Mouse (Mus musculus) brown adipose tissue, adult 24 weeks (tissue): ENCODE measurements around the gene Fign. TPM values are rescaled to one million over a fixed set of nuclear protein-coding genes. Genes with fewer than 3 reads are reported as not detected.
A peak's percentile ranks its signal among the peaks of the same experiment; 100 is the strongest.

ENCODE experiments used
- H3K27ac ChIP-seq: fragments of 200-500 bp; replicated peaks from 2 replicates; pipeline ENCODE4 v1.5.1; 2012; ENCODE audit warnings: low read depth, mild to moderate bottlenecking, low read length
- H3K4me1 ChIP-seq: fragments of 200-500 bp; 2 replicates; pipeline ENCODE4 v1.6.1; 2012; ENCODE audit warnings: low read length, mixed read lengths; ENCODE audit not compliant: control insufficient read depth, insufficient read depth, insufficient read length
- H3K4me3 ChIP-seq: fragments of 200-500 bp; 2 replicates; pipeline ENCODE4 v1.5.1; 2012; ENCODE audit warnings: low read depth, mild to moderate bottlenecking, low read length, moderate library complexity; ENCODE audit not compliant: insufficient read depth
- polyA plus RNA-seq: library from polyadenylated mRNA; stranded (reverse); fragments of >200 nt; gene quantifications from 2 replicates; pipeline ENCODE4 v1.2.4, GENCODE M21; 2012; ENCODE audit not compliant: missing spikeins, insufficient read depth, insufficient read length

The Fign gene
- polyA plus RNA-seq: 2.0 and 3.3 TPM in 2 replicates

DNA sequence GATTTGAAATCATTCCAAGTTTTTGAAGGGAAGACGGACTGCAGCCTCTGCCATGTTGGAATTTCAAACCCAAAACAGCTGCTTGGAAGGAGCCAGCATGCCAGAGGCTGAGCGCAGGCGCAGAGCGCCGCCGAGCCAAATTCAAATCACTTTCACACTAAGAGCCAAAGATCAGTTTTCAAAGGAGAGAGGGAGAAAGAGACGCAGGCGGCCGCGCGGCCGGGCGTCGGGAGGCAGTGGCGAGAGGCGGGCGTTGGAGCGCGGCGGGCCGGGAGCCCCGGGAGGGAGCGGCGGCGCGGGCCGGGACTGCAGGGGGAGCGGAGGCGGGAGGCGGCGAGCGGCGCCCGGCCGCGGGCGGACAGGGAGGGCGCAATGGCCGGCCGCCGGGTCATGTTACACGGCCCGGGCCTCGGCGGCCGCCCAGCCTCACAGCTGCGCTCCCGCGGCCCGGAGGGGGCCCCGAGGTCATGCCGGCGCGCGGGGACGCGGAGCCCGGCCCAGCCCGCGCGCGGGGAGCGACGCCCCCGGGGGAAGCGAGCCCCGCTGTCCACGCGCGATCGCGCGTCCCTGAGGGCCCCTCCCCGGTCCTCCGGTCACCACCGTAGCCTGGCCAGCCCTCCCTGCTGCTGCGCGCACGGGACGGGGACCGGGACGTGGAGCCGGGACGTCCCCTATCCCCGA lies at the start of gene Fign:
Fign (minus strand) TSS at position 102 of the 681 bp plus-strand sequence.
- peaks cover 2% of the 10 kb centered on the region for H3K4me1 ChIP-seq
- H3K4me3 ChIP-seq: peak within 1 kb of the TSS; percentile 83
- H3K27ac ChIP-seq: peak within 1 kb of the TSS; percentile 69

DNA sequence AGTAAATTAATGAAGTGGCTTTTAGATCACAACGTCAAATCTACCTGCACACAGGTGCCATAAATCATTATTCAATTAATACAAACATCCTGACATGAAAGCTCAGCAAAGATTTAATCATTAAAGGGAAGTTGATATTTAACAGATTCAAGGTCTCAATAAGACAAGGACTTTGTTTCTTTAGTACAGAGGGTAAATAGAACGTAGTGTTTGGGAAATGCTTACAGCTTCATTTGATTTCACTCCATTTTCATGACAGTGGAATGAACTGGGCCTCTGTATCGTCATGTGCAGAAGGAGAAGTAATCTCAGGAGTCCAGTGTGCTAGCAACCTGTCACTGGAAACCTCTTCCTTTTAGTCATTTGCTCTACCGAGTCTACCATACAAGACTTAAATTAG lies 35.8 kb upstream of the Fign start:
- no peak overlapping the region for H3K27ac ChIP-seq
- H3K4me1 ChIP-seq: no peaks in the 10 kb centered on the region
- H3K4me3 ChIP-seq: no peak overlapping the region

- Histone ChIP-seq H3K4me3 (no peak overlapping the region), H3K27ac (no peak overlapping the region), H3K4me1 (no peaks in the 10 kb centered on the region)
Measured at GRCm38 (mm10) chr2:64120495-64120894, 22.7 kb upstream of the Fign start.

- H3K27ac ChIP-seq: no peak overlapping the region
- H3K4me1 ChIP-seq: no peaks in the 10 kb centered on the region
- H3K4me3 ChIP-seq: no peak overlapping the region
Measured at GRCm38 (mm10) chr2:64116613-64117012, 18.8 kb upstream of the Fign start.

DNA sequence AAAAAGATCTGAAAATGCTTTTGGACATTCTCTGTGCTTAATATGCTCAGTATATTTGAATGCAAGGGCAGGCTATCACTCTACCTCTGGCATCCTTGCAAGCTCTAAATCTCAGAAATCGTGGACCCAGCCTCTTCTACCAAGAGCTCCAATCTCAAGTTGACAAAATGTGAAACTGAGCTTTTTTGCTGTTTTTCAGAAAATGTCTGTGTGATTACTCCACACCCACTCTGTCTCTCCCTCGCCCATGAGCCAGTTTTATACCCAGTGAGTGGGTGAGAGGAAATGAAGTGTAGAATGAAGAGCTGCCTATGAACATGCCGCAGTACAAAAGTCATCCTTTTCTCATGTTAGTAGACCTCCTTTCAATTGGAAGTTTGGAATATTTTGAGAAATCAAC lies 13.3 kb upstream of the Fign start:
- Histone ChIP-seq H3K4me1 (no peaks in the 10 kb centered on the region), H3K27ac (no peak overlapping the region), H3K4me3 (no peak overlapping the region)

DNA sequence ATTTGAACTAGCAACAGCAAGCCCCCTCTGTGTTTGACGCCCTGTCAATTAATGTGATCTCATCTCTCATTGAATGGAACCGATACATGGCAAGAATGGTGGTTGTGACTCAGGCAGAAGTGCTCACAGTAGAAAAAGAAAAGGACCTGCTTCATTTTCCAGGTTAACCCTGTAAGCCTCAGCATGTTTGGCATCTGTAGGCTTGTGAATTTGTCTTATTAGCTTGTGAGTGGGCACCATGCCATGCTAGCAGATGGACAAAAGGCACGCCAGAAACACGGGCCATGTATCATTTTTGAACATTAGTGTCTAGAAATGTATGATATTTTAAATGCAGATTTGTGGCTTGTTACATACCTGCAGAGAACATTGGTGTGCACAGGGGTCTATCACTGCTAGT lies 12.0 kb upstream of the Fign start:
- Histone ChIP-seq H3K4me3 (no peak overlapping the region), H3K27ac (no peak overlapping the region), H3K4me1 (no peaks in the 10 kb centered on the region)

- Histone ChIP-seq H3K27ac (no peak overlapping the region), H3K4me3 (no peak overlapping the region), H3K4me1 (no peaks in the 10 kb centered on the region)
Measured at GRCm38 (mm10) chr2:64108040-64108439, 10.2 kb upstream of the Fign start.

GRCm38 (mm10) chr2:64098618-64099320 lies 931 bp upstream of the Fign start:
- H3K27ac ChIP-seq: peak overlapping the region; percentile 39; the same call in 1 of the 2 replicates
- peaks cover 2% of the 10 kb centered on the region for H3K4me1 ChIP-seq
- peak overlapping the region; percentile 83 for H3K4me3 ChIP-seq

DNA sequence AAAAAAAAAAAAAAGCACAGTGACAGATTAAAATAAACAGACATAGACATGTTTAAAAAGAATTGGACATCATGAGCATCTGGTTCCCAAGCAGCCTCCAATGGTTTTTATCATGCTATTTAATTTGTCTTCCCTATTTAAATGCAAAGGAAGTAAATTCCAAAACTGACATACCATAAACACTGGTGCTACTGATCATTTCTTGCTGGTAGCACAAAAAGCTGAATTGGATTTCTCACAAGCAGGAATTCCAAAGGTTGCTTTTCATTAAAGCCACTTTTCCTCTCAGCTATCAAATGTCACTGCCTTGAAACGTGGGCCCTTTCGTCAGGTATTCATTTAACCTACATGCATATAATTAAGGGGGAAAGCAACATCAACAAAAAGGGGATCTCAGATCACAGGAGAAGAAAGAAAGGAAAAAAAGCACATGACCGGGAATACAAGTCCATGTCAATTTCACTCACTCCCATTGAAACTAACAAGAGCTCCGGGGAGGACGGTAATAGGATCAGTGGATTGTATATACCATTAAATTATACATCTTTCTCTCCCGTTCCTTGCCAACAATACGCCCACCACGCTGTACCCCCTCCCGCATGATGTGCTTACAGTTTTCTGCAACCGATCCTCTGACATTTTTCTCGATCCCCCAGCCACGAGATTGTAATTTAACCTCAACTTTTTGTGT lies 972 bp downstream of the Fign start:
- Histone ChIP-seq H3K4me3 (peak overlapping the region; percentile 83), H3K27ac (peak overlapping the region; percentile 69; the same call in 1 of the 2 replicates), H3K4me1 (peaks cover 2% of the 10 kb centered on the region)

DNA sequence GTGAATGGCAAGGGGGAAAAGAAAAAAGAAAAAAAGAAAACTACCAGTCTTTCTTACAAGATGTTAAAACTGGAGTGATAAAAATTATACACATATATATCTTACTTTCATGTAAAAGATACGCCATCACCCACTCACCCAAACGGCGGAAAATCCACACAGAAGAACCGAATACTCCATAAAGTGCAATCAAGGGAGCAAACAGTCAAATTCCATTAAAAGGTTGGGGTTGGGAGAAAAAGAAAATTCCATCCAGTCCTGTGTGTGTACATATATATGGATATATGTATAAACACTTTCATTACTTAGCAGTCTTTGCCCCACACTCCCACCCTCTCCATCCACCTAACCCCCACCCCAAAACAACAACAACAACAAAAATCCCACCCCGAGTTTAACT lies 1.7 kb downstream of the Fign start:
- Histone ChIP-seq H3K4me3 (peak overlapping the region; percentile 3; the same call in 1 of the 2 replicates), H3K4me1 (peaks cover 2% of the 10 kb centered on the region), H3K27ac (peak overlapping the region; percentile 43; the same call in 1 of the 2 replicates)

GRCm38 (mm10) chr2:64095561-64095960 lies 2.3 kb downstream of the Fign start:
- Histone ChIP-seq H3K27ac (peak overlapping the region; percentile 29; the same call in 1 of the 2 replicates), H3K4me3 (peak overlapping the region; percentile 32), H3K4me1 (peaks cover 2% of the 10 kb centered on the region)

DNA sequence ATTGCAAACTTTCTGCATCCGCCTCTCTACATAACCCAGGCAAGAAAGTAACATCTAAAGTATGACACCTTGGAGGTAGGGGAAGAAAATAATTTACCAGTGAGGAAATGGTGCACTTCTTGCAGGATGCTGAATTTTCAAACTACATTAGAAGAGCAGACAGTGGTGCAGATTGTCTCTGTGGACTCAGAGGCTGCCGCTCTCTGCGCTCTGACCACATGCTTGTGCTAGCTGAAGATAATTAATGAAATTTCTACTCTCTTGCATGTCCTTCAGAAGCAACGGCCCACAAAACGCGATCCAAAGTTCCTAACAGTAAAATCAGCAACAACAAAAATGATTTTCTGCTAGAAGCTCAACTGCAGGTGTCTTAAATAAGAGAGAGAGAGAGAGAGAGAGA lies 4.8 kb downstream of the Fign start:
- no peak overlapping the region; the same call in 1 of the 2 replicates for H3K4me3 ChIP-seq
- H3K27ac ChIP-seq: no peak overlapping the region
- peaks cover 2% of the 10 kb centered on the region for H3K4me1 ChIP-seq

DNA sequence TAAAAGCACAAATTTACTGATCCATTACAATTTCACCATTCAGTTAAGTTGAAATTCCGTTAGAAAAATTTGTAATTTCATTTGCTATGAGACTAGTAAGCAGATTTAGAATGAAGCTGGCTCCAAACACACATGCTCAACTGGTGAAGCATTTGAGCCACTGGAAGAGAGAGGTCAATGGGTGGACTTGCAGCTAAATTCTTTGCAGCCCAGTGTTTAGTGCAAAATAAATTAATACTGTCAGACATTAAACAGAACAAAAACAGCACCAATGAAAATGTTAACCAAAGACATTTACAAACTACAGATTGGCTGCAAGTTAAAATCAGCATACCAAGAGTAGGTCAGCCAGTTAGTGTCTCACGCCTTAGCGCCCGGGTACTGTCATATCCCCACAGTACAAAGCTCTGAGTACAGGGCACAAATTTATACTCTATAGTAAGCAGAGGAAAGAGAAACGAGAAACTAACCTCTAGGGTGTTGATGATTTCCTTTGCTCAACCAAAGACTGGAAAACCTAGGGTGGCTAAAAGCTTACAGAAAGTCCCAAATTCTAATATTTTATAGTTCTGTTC lies 13.9 kb downstream of the Fign start:
- H3K27ac ChIP-seq: no peak overlapping the region
- no peak overlapping the region for H3K4me3 ChIP-seq
- no peaks in the 10 kb centered on the region for H3K4me1 ChIP-seq

- Histone ChIP-seq H3K27ac (no peak overlapping the region), H3K4me1 (no peaks in the 10 kb centered on the region), H3K4me3 (no peak overlapping the region)
Measured at GRCm38 (mm10) chr2:64079765-64080164, 18.1 kb downstream of the Fign start.

- no peaks in the 10 kb centered on the region for H3K4me1 ChIP-seq
- H3K27ac ChIP-seq: no peak overlapping the region
Measured at GRCm38 (mm10) chr2:64078551-64078950, 19.3 kb downstream of the Fign start.

More at GRCm38 (mm10) chr2:64078551-64078950, 19.3 kb downstream of the Fign start:
- H3K4me3 ChIP-seq: no peak overlapping the region
